Mouse (Mus musculus) layer of hippocampus, postnatal 14 days (tissue): ENCODE data around the gene Stk32c. TPM values are rescaled to one million over a fixed set of nuclear protein-coding genes. Genes with fewer than 3 reads are reported as not detected.

Experiments used
- DNase-seq, 2 experiments: peaks; one replicate each; pipeline ENCODE4 v3.0.0; 2021 to 2022; ENCODE audit warnings: low spot score in 2 of 2, mixed read lengths in 1 of 2
- total RNA-seq, 2 experiments: library from RNA; stranded (reverse); gene quantifications; 2 replicates each; pipeline ENCODE4 v1.2.3; 2021

Gene Stk32c
- total RNA-seq, 2 experiments from 2014 or later = 57.3 to 60.2 TPM

GRCm38 (mm10) chr7:139075054-139075794 lies 137.9 kb downstream of the Stk32c start:
- DNase-seq = no peak

DNA sequence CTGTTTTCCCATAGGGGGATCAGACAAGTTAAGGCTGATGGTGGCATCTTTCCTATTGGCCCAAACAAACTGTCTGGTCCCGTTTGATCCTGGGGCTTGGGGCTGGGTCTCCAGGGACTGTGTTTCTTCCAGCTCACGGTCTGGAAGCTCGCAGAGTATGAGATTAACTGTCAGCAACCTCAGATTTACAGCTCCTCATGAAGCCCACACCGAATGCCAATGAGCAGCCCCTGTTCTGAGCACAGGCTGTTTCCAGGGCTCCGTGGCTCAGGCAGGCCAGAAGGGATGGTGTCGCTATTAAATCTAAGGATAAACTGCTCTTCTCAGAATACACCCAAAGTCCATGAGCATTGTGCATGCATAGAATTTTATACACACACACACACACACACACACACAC lies 138.9 kb downstream of the Stk32c start:
- DNase-seq = no peak

DNA sequence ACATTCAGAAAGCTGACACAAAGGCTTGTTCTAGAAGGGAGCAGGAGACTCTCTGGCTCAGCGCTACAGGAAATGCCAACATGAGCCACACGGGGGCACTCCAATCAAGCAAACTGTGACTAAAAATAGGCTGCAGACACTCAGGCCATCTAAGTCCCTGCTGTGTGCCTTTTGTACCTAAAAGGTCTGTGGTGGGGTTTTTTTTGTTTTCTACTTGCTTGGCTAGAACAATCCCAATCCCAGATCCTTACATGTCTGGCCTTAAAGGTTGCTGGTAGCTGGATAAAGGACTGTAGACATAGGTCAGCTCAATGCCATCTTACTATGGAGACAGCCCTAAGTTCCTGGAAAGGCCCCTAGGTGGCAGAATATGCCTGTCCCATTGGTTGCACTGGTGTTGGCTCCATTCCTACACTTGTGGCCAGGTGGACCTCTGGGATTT lies 144.9 kb downstream of the Stk32c start:
- peak; percentile 82 to 87 for DNase-seq

GRCm38 (mm10) chr7:139063406-139063805 lies 149.7 kb downstream of the Stk32c start:
- DNase-seq = no peak

Other genes starting within 250 kb of the Stk32c start
- 100 to 1,000 TPM; 102 to 105 TPM for gene Dpysl4, start 127.3 kb downstream of the Stk32c start, total RNA-seq
- 1 to 10 TPM; 5.8 to 7.6 TPM for gene Lrrc27, start 319 bp downstream of the Stk32c start, total RNA-seq
- gene Pwwp2b, start 35.2 kb upstream of the Stk32c start, total RNA-seq = 10 to 100 TPM; 27.6 to 30.4 TPM
- gene Inpp5a, start 175.8 kb upstream of the Stk32c start, total RNA-seq = 10 to 100 TPM; 41.1 to 41.2 TPM